Mouse (Mus musculus): ENCODE measurements around the gene Rmdn3. TPM values are rescaled to one million over a fixed set of nuclear protein-coding genes. Genes with fewer than 3 reads are reported as not detected.
A peak's percentile ranks its signal among the peaks of the same experiment; 100 is the strongest.

Gene Rmdn3
- total RNA-seq, 1 experiment, result 72.9 TPM

DNA sequence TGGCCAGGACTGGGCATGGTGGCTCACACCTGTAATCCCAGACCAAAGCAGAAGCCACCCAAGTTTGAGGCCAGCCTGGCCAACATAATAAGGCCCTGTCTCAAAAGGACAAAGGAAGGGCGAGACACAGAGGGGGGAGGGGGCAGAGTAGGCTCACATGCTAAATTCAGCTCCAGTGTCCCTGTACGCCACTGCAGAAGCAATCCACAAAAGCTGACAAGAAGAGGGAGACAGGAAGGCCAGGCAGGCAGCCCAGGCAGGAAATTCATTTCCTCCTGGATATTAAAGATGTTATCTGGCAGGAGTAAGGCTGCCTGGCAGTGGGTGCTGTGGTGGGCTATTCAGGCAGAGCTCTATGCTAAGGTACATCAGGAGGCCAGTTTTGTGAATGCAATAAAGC lies 4.4 kb upstream of the Rmdn3 start:
- in situ Hi-C loops (cut with MboI; ENCODE audit: low sequenced_read_pairs in 2 of 2, unreplicated experiment in 2 of 2), result no loop called here
- H3K9ac ChIP-seq (ENCODE audit: insufficient read depth, low read depth, low read length, poor library complexity, severe bottlenecking), result no peak overlapping the region
- H3K4me3 ChIP-seq (ENCODE audit: insufficient read depth in 1 of 2, low read depth in 1 of 2, low read length in 2 of 2, poor library complexity in 1 of 2, severe bottlenecking in 1 of 2), result 0 out of 4 replicates have a peak overlapping the region, but pooled peaks of 1 of the 2 experiments have one; percentile 17
- DNase-seq (ENCODE audit: low read depth, low spot score), result no peak
- H3K9me3 ChIP-seq (ENCODE audit: control insufficient read depth, insufficient read depth, low read depth, low read length), result no peaks in the 10 kb centered on the region
- peaks cover 5 to 11% of the 10 kb centered on the region in 2 experiments; a peak in 1 of 4 replicates for H3K4me1 ChIP-seq (ENCODE audit: control insufficient read depth in 2 of 2, insufficient read depth in 2 of 2, low read length in 2 of 2, poor library complexity in 1 of 2)
- TF ChIP-seq HCFC1 (IDR thresholded peaks at IDR 0.05; ENCODE audit: borderline replicate concordance, insufficient read depth, low read length), result no peak
- TF ChIP-seq CHD2 (IDR thresholded peaks at IDR 0.05; ENCODE audit: low read depth, low read length), result no peak
- TF ChIP-seq MAFK (IDR thresholded peaks at IDR 0.05; ENCODE audit: insufficient read depth, low read depth, low read length), result no peak
- TF ChIP-seq ZNF384 (IDR thresholded peaks at IDR 0.05; ENCODE audit: low read depth, low read length), result no peak
- TF ChIP-seq ZC3H11A (IDR thresholded peaks at IDR 0.05; ENCODE audit: borderline replicate concordance, low read depth, low read length), result no peak
- H3K36me3 ChIP-seq (ENCODE audit: control insufficient read depth, insufficient read depth, low read length, poor library complexity, severe bottlenecking), result no peaks in the 10 kb centered on the region
- H3K27ac ChIP-seq (ENCODE audit: insufficient read depth, low read depth, low read length, poor library complexity, severe bottlenecking), result no peak overlapping the region

DNA sequence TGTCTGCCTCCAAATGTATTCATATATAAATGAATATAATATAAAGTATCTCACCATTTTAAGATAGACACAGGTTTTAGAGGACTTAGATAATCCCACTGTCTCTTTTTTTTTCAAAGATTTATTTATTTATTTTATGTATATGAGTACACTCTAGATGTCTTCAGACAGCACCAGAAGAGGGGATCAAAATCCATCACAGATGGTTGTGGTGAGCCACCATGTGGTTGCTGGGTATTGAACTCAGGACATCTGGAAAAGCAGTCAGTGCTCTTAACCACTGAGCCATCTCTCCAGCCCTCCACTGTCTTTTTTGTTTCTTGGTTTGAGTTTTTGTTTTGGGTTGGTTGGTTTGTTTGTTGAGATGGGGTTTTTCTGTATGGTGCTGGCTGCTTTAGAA lies 1.0 kb upstream of the Rmdn3 start:
- peaks cover 9% of the 10 kb centered on the region; the same call in 1 of the 2 replicates for H3K36me3 ChIP-seq (ENCODE audit: control insufficient read depth, insufficient read depth, low read length, poor library complexity, severe bottlenecking)
- H3K4me3 ChIP-seq (ENCODE audit: insufficient read depth in 1 of 2, low read depth in 1 of 2, low read length in 2 of 2, poor library complexity in 1 of 2, severe bottlenecking in 1 of 2), result no peak overlapping the region
- H3K9me3 ChIP-seq (ENCODE audit: control insufficient read depth, insufficient read depth, low read depth, low read length), result no peaks in the 10 kb centered on the region
- no peak overlapping the region for H3K27ac ChIP-seq (ENCODE audit: insufficient read depth, low read depth, low read length, poor library complexity, severe bottlenecking)
- in situ Hi-C loops (cut with MboI; ENCODE audit: low sequenced_read_pairs in 2 of 2, unreplicated experiment in 2 of 2), result no loop called here
- TF ChIP-seq MAFK (IDR thresholded peaks at IDR 0.05; ENCODE audit: insufficient read depth, low read depth, low read length) (no peak), ZC3H11A (IDR thresholded peaks at IDR 0.05; ENCODE audit: borderline replicate concordance, low read depth, low read length) (no peak), ZNF384 (IDR thresholded peaks at IDR 0.05; ENCODE audit: low read depth, low read length) (no peak), HCFC1 (IDR thresholded peaks at IDR 0.05; ENCODE audit: borderline replicate concordance, insufficient read depth, low read length) (no peak), CHD2 (IDR thresholded peaks at IDR 0.05; ENCODE audit: low read depth, low read length) (no peak)
- no peak for DNase-seq (ENCODE audit: low read depth, low spot score)
- H3K9ac ChIP-seq (ENCODE audit: insufficient read depth, low read depth, low read length, poor library complexity, severe bottlenecking), result no peak overlapping the region
- peaks cover 4 to 8% of the 10 kb centered on the region in 2 experiments; a peak in 2 of 4 replicates for H3K4me1 ChIP-seq (ENCODE audit: control insufficient read depth in 2 of 2, insufficient read depth in 2 of 2, low read length in 2 of 2, poor library complexity in 1 of 2)

DNA sequence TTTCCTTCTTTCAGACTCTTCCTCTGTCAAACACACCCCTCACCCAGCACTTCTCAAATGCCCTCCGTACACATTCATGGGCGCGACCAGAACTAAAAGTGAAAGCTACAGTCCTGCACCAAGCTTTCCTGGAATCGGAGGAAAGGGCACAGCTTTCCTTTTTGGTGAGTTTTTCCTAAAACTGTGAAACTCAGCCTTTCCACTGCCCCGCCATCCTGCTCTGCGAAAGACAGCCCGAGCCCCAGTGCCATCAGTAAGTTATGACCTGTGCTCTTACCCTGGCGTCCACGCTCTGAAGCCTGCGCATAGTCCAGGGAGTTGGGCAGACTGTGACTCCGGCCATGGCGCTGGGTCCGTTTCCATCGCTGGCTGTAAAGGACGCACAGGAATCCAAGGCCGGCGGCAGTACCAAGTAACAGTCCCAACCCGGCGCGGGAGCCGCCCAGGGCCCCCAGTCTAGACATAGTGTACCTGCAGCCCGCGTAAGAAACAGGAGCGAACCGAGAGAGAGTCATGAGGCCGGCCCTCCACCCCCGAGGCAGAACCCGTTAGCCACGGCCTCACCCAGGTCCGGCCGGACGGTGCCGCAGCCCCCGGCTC lies 653 bp downstream of the Rmdn3 start:
- H3K4me1 ChIP-seq (ENCODE audit: control insufficient read depth in 2 of 2, insufficient read depth in 2 of 2, low read length in 2 of 2, poor library complexity in 1 of 2), result peaks cover 2 to 5% of the 10 kb centered on the region in 2 experiments; a peak in 2 of 4 replicates
- TF ChIP-seq HCFC1 (IDR thresholded peaks at IDR 0.05; ENCODE audit: borderline replicate concordance, insufficient read depth, low read length) (no peak), ZNF384 (IDR thresholded peaks at IDR 0.05; ENCODE audit: low read depth, low read length) (no peak), MAFK (IDR thresholded peaks at IDR 0.05; ENCODE audit: insufficient read depth, low read depth, low read length) (no peak), CHD2 (IDR thresholded peaks at IDR 0.05; ENCODE audit: low read depth, low read length) (no peak), ZC3H11A (IDR thresholded peaks at IDR 0.05; ENCODE audit: borderline replicate concordance, low read depth, low read length) (no peak)
- peak overlapping the region; percentile 87 for H3K9ac ChIP-seq (ENCODE audit: insufficient read depth, low read depth, low read length, poor library complexity, severe bottlenecking)
- H3K27ac ChIP-seq (ENCODE audit: insufficient read depth, low read depth, low read length, poor library complexity, severe bottlenecking), result no peak overlapping the region
- peak overlapping the region; percentile 87 for H3K4me3 ChIP-seq (ENCODE audit: insufficient read depth in 1 of 2, low read depth in 1 of 2, low read length in 2 of 2, poor library complexity in 1 of 2, severe bottlenecking in 1 of 2)
- no peaks in the 10 kb centered on the region for H3K9me3 ChIP-seq (ENCODE audit: control insufficient read depth, insufficient read depth, low read depth, low read length)
- DNase-seq (ENCODE audit: low read depth, low spot score), result no peak
- in situ Hi-C loops (cut with MboI; ENCODE audit: low sequenced_read_pairs in 2 of 2, unreplicated experiment in 2 of 2), result no loop called here
- peaks cover 18% of the 10 kb centered on the region for H3K36me3 ChIP-seq (ENCODE audit: control insufficient read depth, insufficient read depth, low read length, poor library complexity, severe bottlenecking)

DNA sequence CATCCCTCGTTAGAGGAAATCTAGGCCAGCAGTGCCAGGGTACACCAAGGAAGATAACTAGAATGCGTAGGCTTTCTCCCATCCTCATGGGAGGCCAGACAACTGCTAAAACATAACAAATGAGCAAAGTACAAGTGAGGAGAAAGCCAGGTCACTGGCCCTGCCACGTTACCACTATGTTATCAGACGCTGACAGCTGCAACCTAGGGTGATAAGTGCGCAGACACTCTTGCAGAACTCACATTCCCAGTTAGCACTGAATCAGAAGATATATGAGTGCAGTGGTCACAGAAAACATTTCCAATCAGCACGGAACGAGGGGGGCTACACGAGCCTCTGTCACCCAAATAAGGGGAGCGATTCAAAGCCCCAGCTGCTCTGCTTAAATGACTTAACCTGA lies 1.4 kb downstream of the Rmdn3 start:
- no peaks in the 10 kb centered on the region for H3K9me3 ChIP-seq (ENCODE audit: control insufficient read depth, insufficient read depth, low read depth, low read length)
- peaks cover 0 to 2% of the 10 kb centered on the region in 2 experiments; a peak in 1 of 4 replicates for H3K4me1 ChIP-seq (ENCODE audit: control insufficient read depth in 2 of 2, insufficient read depth in 2 of 2, low read length in 2 of 2, poor library complexity in 1 of 2)
- in situ Hi-C loops (cut with MboI; ENCODE audit: low sequenced_read_pairs in 2 of 2, unreplicated experiment in 2 of 2), result no loop called here
- H3K4me3 ChIP-seq (ENCODE audit: insufficient read depth in 1 of 2, low read depth in 1 of 2, low read length in 2 of 2, poor library complexity in 1 of 2, severe bottlenecking in 1 of 2), result no peak overlapping the region; a peak in 1 of 4 replicates
- TF ChIP-seq MAFK (IDR thresholded peaks at IDR 0.05; ENCODE audit: insufficient read depth, low read depth, low read length) (no peak), HCFC1 (IDR thresholded peaks at IDR 0.05; ENCODE audit: borderline replicate concordance, insufficient read depth, low read length) (no peak)
- H3K9ac ChIP-seq (ENCODE audit: insufficient read depth, low read depth, low read length, poor library complexity, severe bottlenecking), result no peak overlapping the region
- H3K36me3 ChIP-seq (ENCODE audit: control insufficient read depth, insufficient read depth, low read length, poor library complexity, severe bottlenecking), result peaks cover 23% of the 10 kb centered on the region
- no peak for DNase-seq (ENCODE audit: low read depth, low spot score)
- H3K27ac ChIP-seq (ENCODE audit: insufficient read depth, low read depth, low read length, poor library complexity, severe bottlenecking), result no peak overlapping the region

Measured in ES-E14 (cell line).